Mouse (Mus musculus): ENCODE results near the gene Dnah17. TPM values are rescaled to one million over a fixed set of nuclear protein-coding genes. Genes with fewer than 3 reads are reported as not detected.

Gene Dnah17
- polyA plus RNA-seq, 1 experiment = 0.16 TPM

DNA sequence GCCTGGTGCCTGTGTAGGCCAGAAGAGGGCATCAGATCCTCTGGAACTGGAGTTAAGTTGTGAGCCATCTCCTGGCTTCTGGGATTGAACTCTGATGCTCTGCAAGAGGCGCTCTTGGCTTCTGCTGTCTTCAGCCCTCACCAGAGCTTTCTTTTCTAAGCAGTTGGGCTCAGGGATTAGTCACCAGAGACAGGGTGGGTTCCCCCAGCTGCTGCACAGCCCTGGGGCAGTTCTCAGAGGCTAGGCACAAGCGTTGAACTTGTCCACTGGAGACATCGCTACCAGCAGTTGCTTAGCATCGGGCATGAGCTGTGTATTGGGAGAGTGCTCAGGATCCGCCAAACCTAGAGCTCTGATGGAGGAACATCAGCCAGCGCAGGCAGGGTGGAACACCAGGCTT lies 101.3 kb downstream of the Dnah17 start:
- no peaks in the 10 kb centered on the region for H3K27me3 ChIP-seq (ENCODE audit: control insufficient read depth, insufficient read depth, insufficient read length)
- H3K4me2 ChIP-seq (ENCODE audit: low read depth) = no peak overlapping the region
- H3K36me3 ChIP-seq (ENCODE audit: control insufficient read depth, insufficient read depth) = no peaks in the 10 kb centered on the region
- H3K4me3 ChIP-seq = no peak overlapping the region
- no peaks in the 10 kb centered on the region for H3K79me2 ChIP-seq (ENCODE audit: control insufficient read depth, insufficient read depth)
- H3ac ChIP-seq (ENCODE audit: control insufficient read depth, insufficient read length) = no peak overlapping the region
- no peak for TF ChIP-seq E2F4 (IDR thresholded peaks at IDR 0.05; ENCODE audit: insufficient read depth)
- TF ChIP-seq MYOG (IDR thresholded peaks at IDR 0.05; ENCODE audit: control insufficient read depth in 1 of 3, insufficient read depth in 1 of 3, insufficient read length in 2 of 3, low read depth in 2 of 3) = no peak
- no peak for TF ChIP-seq USF1 (IDR thresholded peaks at IDR 0.05; ENCODE audit: low read depth)
- TF ChIP-seq SRF (IDR thresholded peaks at IDR 0.05; ENCODE audit: control insufficient read depth, insufficient read length, low read depth) = no peak
- no peak for TF ChIP-seq POLR2A (IDR thresholded peaks at IDR 0.05; ENCODE audit: insufficient read length, low read depth)
- no peak for TF ChIP-seq POLR2AphosphoS2 (IDR thresholded peaks at IDR 0.05; ENCODE audit: insufficient read length, low read depth)

DNA sequence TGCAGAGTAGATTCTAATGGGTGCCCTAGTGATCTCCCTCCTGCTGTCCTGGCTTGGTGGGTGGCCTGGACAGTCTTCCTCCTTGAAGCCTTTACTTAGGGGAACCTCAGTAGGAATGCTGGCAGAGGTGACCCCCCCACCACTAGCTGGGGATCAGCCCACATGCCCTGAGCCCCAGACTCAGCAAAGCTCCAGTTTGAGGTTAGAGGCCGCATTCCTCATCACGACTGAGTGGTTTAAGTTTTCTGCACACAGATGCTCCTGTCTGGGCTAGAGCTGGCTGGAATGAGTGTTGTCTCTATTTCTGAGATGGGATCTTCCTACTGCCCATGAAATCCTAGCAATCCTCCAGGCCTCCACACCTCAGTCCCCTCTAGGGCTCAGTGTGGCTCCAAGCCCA lies 106.3 kb downstream of the Dnah17 start:
- Histone ChIP-seq H3K79me2 (ENCODE audit: control insufficient read depth, insufficient read depth) (peaks cover 6% of the 10 kb centered on the region), H3K27me3 (ENCODE audit: control insufficient read depth, insufficient read depth, insufficient read length) (no peaks in the 10 kb centered on the region), H3K4me2 (ENCODE audit: low read depth) (no peak overlapping the region), H3K4me3 (no peak overlapping the region), H3ac (ENCODE audit: control insufficient read depth, insufficient read length) (no peak overlapping the region), H3K36me3 (ENCODE audit: control insufficient read depth, insufficient read depth) (peaks cover 6% of the 10 kb centered on the region)
- TF ChIP-seq SRF (IDR thresholded peaks at IDR 0.05; ENCODE audit: control insufficient read depth, insufficient read length, low read depth) (no peak), REST (IDR thresholded peaks at IDR 0.05; ENCODE audit: insufficient read depth, insufficient read length) (no peak), MYOG (IDR thresholded peaks at IDR 0.05; ENCODE audit: control insufficient read depth in 1 of 3, insufficient read depth in 1 of 3, insufficient read length in 2 of 3, low read depth in 2 of 3) (no peak), USF1 (IDR thresholded peaks at IDR 0.05; ENCODE audit: low read depth) (no peak), MAX (IDR thresholded peaks at IDR 0.05; ENCODE audit: low read depth) (no peak), CEBPB (IDR thresholded peaks at IDR 0.05; ENCODE audit: insufficient read depth, poor library complexity, severe bottlenecking) (no peak), MYOD1 (IDR thresholded peaks at IDR 0.05; ENCODE audit: control insufficient read depth in 1 of 3, insufficient read length in 2 of 3, low read depth in 2 of 3) (no peak), TCF3 (IDR thresholded peaks at IDR 0.05; ENCODE audit: insufficient read length, low read depth) (no peak), POLR2A (IDR thresholded peaks at IDR 0.05; ENCODE audit: insufficient read length, low read depth) (no peak), TCF12 (IDR thresholded peaks at IDR 0.05; ENCODE audit: insufficient read depth, poor library complexity, severe bottlenecking) (no peak), E2F4 (IDR thresholded peaks at IDR 0.05; ENCODE audit: insufficient read depth) (no peak), POLR2AphosphoS2 (IDR thresholded peaks at IDR 0.05; ENCODE audit: insufficient read length, low read depth) (no peak)

DNA sequence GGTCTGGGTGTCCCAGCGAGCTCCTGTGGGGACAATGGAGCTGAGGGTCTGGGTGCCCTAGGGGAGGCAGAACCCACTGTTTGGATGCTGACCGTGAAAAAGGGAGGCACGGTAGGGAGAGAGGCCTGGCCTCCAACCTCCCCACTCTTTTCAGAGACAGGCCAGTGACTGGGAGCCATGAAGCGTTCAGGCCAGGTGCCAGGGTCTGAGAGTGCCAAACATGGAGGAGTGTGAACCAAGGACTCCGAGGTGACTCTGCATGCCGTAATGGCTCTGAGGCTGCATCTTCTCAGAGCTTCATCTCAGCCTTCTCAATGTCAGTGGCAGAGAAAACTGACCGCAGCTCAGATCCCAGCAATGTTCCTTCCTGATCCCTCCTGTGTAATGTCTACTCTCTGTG lies 107.0 kb downstream of the Dnah17 start:
- TF ChIP-seq MYOG (IDR thresholded peaks at IDR 0.05; ENCODE audit: control insufficient read depth in 1 of 3, insufficient read depth in 1 of 3, insufficient read length in 2 of 3, low read depth in 2 of 3) (no peak), POLR2AphosphoS2 (IDR thresholded peaks at IDR 0.05; ENCODE audit: insufficient read length, low read depth) (no peak), TCF3 (IDR thresholded peaks at IDR 0.05; ENCODE audit: insufficient read length, low read depth) (no peak), SRF (IDR thresholded peaks at IDR 0.05; ENCODE audit: control insufficient read depth, insufficient read length, low read depth) (no peak), E2F4 (IDR thresholded peaks at IDR 0.05; ENCODE audit: insufficient read depth) (no peak), POLR2A (IDR thresholded peaks at IDR 0.05; ENCODE audit: insufficient read length, low read depth) (no peak), TCF12 (IDR thresholded peaks at IDR 0.05; ENCODE audit: insufficient read depth, poor library complexity, severe bottlenecking) (no peak), REST (IDR thresholded peaks at IDR 0.05; ENCODE audit: insufficient read depth, insufficient read length) (no peak)
- H3K4me3 ChIP-seq = no peak overlapping the region
- H3K4me2 ChIP-seq (ENCODE audit: low read depth) = no peak overlapping the region
- H3K27me3 ChIP-seq (ENCODE audit: control insufficient read depth, insufficient read depth, insufficient read length) = no peaks in the 10 kb centered on the region
- H3K79me2 ChIP-seq (ENCODE audit: control insufficient read depth, insufficient read depth) = peaks cover 12% of the 10 kb centered on the region
- no peak overlapping the region for H3ac ChIP-seq (ENCODE audit: control insufficient read depth, insufficient read length)
- H3K36me3 ChIP-seq (ENCODE audit: control insufficient read depth, insufficient read depth) = peaks cover 11% of the 10 kb centered on the region

DNA sequence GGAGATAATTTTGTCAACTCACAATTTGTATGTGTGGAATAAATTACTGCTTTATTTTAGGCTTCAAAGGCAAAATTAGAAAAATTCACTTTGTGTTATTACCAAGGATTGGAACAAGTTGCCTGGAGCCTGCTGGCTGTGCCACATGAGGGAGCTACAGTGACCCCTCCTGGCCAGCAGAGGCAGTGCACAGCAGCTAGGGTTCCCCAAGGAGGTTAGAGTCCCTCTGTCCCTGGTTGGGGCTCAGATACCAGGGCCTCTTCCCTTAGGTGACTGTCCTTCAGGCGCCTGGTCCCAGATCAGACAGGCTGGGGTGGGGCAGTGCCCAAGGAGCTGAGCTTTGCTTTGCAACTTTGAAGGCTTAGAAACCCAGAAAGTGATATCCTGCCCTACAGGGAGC lies 108.6 kb downstream of the Dnah17 start:
- Histone ChIP-seq H3ac (ENCODE audit: control insufficient read depth, insufficient read length) (no peak overlapping the region), H3K4me3 (no peak overlapping the region), H3K4me2 (ENCODE audit: low read depth) (no peak overlapping the region), H3K79me2 (ENCODE audit: control insufficient read depth, insufficient read depth) (peaks cover 27% of the 10 kb centered on the region), H3K27me3 (ENCODE audit: control insufficient read depth, insufficient read depth, insufficient read length) (no peaks in the 10 kb centered on the region), H3K36me3 (ENCODE audit: control insufficient read depth, insufficient read depth) (peaks cover 20% of the 10 kb centered on the region)
- no peak for TF ChIP-seq USF1 (IDR thresholded peaks at IDR 0.05; ENCODE audit: low read depth)
- TF ChIP-seq MYOG (IDR thresholded peaks at IDR 0.05; ENCODE audit: control insufficient read depth in 1 of 3, insufficient read depth in 1 of 3, insufficient read length in 2 of 3, low read depth in 2 of 3) = no peak
- TF ChIP-seq CEBPB (IDR thresholded peaks at IDR 0.05; ENCODE audit: insufficient read depth, poor library complexity, severe bottlenecking) = no peak
- no peak for TF ChIP-seq MYOD1 (IDR thresholded peaks at IDR 0.05; ENCODE audit: control insufficient read depth in 1 of 3, insufficient read length in 2 of 3, low read depth in 2 of 3)
- TF ChIP-seq REST (IDR thresholded peaks at IDR 0.05; ENCODE audit: insufficient read depth, insufficient read length) = no peak
- TF ChIP-seq E2F4 (IDR thresholded peaks at IDR 0.05; ENCODE audit: insufficient read depth) = no peak
- TF ChIP-seq MAX (IDR thresholded peaks at IDR 0.05; ENCODE audit: low read depth) = no peak

DNA sequence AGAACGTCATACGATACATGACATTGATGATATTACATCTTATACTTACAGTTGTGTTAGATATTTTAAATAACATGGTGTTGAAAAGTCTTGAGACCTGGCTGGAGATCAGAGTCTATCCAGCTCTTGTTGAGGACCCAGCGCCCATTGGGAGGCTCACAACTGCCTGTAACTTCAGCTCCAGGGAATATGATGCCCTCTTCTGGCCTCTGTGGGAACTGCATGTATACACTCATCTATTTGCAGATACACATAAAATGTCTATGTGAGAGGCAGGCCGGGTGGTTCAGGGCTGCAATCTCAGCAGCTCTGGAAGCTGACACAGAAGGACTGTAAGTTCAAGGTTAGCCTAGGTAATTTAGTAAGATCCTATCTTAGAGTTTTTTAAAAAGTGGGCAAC lies 112.1 kb downstream of the Dnah17 start:
- Histone ChIP-seq H3K4me3 (no peak overlapping the region), H3K79me2 (ENCODE audit: control insufficient read depth, insufficient read depth) (peaks cover 51% of the 10 kb centered on the region), H3K4me2 (ENCODE audit: low read depth) (no peak overlapping the region), H3K27me3 (ENCODE audit: control insufficient read depth, insufficient read depth, insufficient read length) (no peaks in the 10 kb centered on the region), H3ac (ENCODE audit: control insufficient read depth, insufficient read length) (no peak overlapping the region), H3K36me3 (ENCODE audit: control insufficient read depth, insufficient read depth) (peaks cover 20% of the 10 kb centered on the region)
- TF ChIP-seq POLR2AphosphoS2 (IDR thresholded peaks at IDR 0.05; ENCODE audit: insufficient read length, low read depth) = no peak
- no peak for TF ChIP-seq MYOD1 (IDR thresholded peaks at IDR 0.05; ENCODE audit: control insufficient read depth in 1 of 3, insufficient read length in 2 of 3, low read depth in 2 of 3)
- TF ChIP-seq SRF (IDR thresholded peaks at IDR 0.05; ENCODE audit: control insufficient read depth, insufficient read length, low read depth) = no peak
- no peak for TF ChIP-seq REST (IDR thresholded peaks at IDR 0.05; ENCODE audit: insufficient read depth, insufficient read length)
- no peak for TF ChIP-seq TCF12 (IDR thresholded peaks at IDR 0.05; ENCODE audit: insufficient read depth, poor library complexity, severe bottlenecking)
